Mouse (Mus musculus): ENCODE measurements at regions not wholly inside any gene's neighbourhood (a gene's known extent, or its start where the extent isn't known, plus 50 kb on each side); places are given as distances from the start of the nearest gene placed in this dataset.

- DNase-seq (ENCODE audit: inconsistent age in 2 of 2, low spot score in 1 of 2), result no peak
Observed at GRCm38 (mm10) chr4:4920256-4920655, 127.1 kb upstream of the Impad1 start.

GRCm38 (mm10) chr4:4875257-4875656, 82.1 kb upstream of the Impad1 start:
- no peak for DNase-seq (ENCODE audit: inconsistent age in 2 of 2, low spot score in 1 of 2)

- no peak for DNase-seq (ENCODE audit: inconsistent age in 2 of 2, low spot score in 1 of 2)
Observed at GRCm38 (mm10) chr4:4858345-4858744, 65.2 kb upstream of the Impad1 start.
